Mouse (Mus musculus): ENCODE measurements around the gene Htr5a. TPM values are rescaled to one million over a fixed set of nuclear protein-coding genes. Genes with fewer than 3 reads are reported as not detected.

Gene Htr5a
- polyA plus RNA-seq, 1 experiment: 2.7 TPM

DNA sequence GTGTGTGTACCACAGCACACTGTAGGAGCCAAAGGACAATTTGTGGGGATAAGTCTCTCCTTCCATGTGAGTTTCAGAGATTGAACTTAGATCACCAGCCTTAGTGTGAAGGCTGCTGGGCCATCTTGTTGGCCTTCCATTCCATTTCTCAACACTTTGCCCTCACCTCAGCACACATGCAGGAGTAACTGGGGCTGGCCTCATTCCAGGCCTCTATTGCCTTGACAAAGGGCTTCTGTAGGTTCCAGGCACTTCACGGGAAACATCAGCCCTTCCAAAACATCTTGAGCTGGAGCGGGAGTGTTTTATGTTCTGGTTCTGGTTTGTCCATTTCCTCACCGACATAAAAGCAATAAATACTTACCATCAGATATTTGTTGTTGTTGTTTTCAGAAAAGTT is 54.0 kb downstream of the Htr5a start:
- TF ChIP-seq CTCF (IDR thresholded peaks at IDR 0.05; ENCODE audit: borderline replicate concordance, extremely low read depth, insufficient read depth, insufficient read length) (no peak), POLR2A (IDR thresholded peaks at IDR 0.05; ENCODE audit: borderline replicate concordance, extremely low read depth, insufficient read depth, insufficient read length, poor library complexity, severe bottlenecking) (no peak)
- DNase-seq (ENCODE audit: low read depth): no peak

GRCm38 (mm10) chr5:27899756-27900155 is 57.8 kb downstream of the Htr5a start:
- TF ChIP-seq POLR2A (IDR thresholded peaks at IDR 0.05; ENCODE audit: borderline replicate concordance, extremely low read depth, insufficient read depth, insufficient read length, poor library complexity, severe bottlenecking): no peak
- no peak for DNase-seq (ENCODE audit: low read depth)

GRCm38 (mm10) chr5:27900186-27900585 is 58.2 kb downstream of the Htr5a start:
- DNase-seq (ENCODE audit: low read depth): no peak
- TF ChIP-seq CTCF (IDR thresholded peaks at IDR 0.05; ENCODE audit: borderline replicate concordance, extremely low read depth, insufficient read depth, insufficient read length) (no peak), POLR2A (IDR thresholded peaks at IDR 0.05; ENCODE audit: borderline replicate concordance, extremely low read depth, insufficient read depth, insufficient read length, poor library complexity, severe bottlenecking) (no peak)

Other genes starting within 250 kb of the Htr5a start
- 40.2 and 43.4 TPM in 2 replicates for gene Paxip1, start 50.5 kb upstream of the Htr5a start, polyA plus RNA-seq (2012; rRNA removed)
- 67.1 and 70.5 TPM in 2 replicates for gene Insig1, start 229.2 kb downstream of the Htr5a start, polyA plus RNA-seq (2012; rRNA removed)

All from brain, embryonic 14.5 days (tissue).